Mouse (Mus musculus): ENCODE results near the gene Gm48552. TPM values are rescaled to one million over a fixed set of nuclear protein-coding genes. Genes with fewer than 3 reads are reported as not detected.

Gm48552 gene
- polyA plus RNA-seq, 1 experiment from 2014 or later = 0.78 TPM

GRCm38 (mm10) chr10:81414682-81415081 lies 25.9 kb downstream of the Gm48552 start:
- peaks cover 95% of the 10 kb centered on the region for H3K4me1 ChIP-seq
- no peak for DNase-seq (ENCODE audit: extremely low spot score, low spot score)

GRCm38 (mm10) chr10:81415146-81415545 lies 26.3 kb downstream of the Gm48552 start:
- Histone ChIP-seq H3K27ac (peak overlapping the region; percentile 89), H3K4me3 (peak overlapping the region; percentile 37; the same call in 1 of the 2 replicates), H3K27me3 (ENCODE audit: poor library complexity, severe bottlenecking) (peaks cover 31% of the 10 kb centered on the region), H3K36me3 (replicated peaks) (no peaks in the 10 kb centered on the region), H3K9me3 (no peaks in the 10 kb centered on the region), H3K4me1 (peaks cover 93% of the 10 kb centered on the region)
- WGBS = 85% methylated on average over 5 of the region's 5 CpGs
- no peak for DNase-seq (ENCODE audit: extremely low spot score, low spot score)

More at GRCm38 (mm10) chr10:81414682-81415081, 25.9 kb downstream of the Gm48552 start:
- Histone ChIP-seq H3K27me3 (ENCODE audit: poor library complexity, severe bottlenecking) (peaks cover 28% of the 10 kb centered on the region), H3K9me3 (no peaks in the 10 kb centered on the region), H3K27ac (peak overlapping the region; percentile 89), H3K36me3 (replicated peaks) (no peaks in the 10 kb centered on the region), H3K4me3 (peak overlapping the region; percentile 37; the same call in 1 of the 2 replicates)

GRCm38 (mm10) chr10:81415549-81416310 lies 26.9 kb downstream of the Gm48552 start:
- peak overlapping the region; percentile 57; the same call in 1 of the 2 replicates for H3K4me3 ChIP-seq
- no peaks in the 10 kb centered on the region for H3K36me3 ChIP-seq (replicated peaks)
- 66% methylated on average over 17 of the region's 17 CpGs for WGBS
- H3K27me3 ChIP-seq (ENCODE audit: poor library complexity, severe bottlenecking) = peaks cover 37% of the 10 kb centered on the region
- no peak for DNase-seq (ENCODE audit: extremely low spot score, low spot score)
- H3K27ac ChIP-seq = peak overlapping the region; percentile 89
- H3K9me3 ChIP-seq = no peaks in the 10 kb centered on the region
- peaks cover 91% of the 10 kb centered on the region for H3K4me1 ChIP-seq

- peak overlapping the region; percentile 89 for H3K27ac ChIP-seq
- peaks cover 81% of the 10 kb centered on the region for H3K4me1 ChIP-seq
- peaks cover 46% of the 10 kb centered on the region for H3K27me3 ChIP-seq (ENCODE audit: poor library complexity, severe bottlenecking)
- DNase-seq (ENCODE audit: extremely low spot score, low spot score) = peak; percentile 75
- no peaks in the 10 kb centered on the region for H3K9me3 ChIP-seq
- under 1% methylated on average over 26 of the region's 26 CpGs for WGBS
- no peaks in the 10 kb centered on the region for H3K36me3 ChIP-seq (replicated peaks)
- peak overlapping the region; percentile 57 for H3K4me3 ChIP-seq
Measured at GRCm38 (mm10) chr10:81416581-81417226, 27.9 kb downstream of the Gm48552 start.

- no peak for DNase-seq (ENCODE audit: extremely low spot score, low spot score)
- 42% methylated on average over 12 of the region's 12 CpGs for WGBS
- Histone ChIP-seq H3K27ac (peak overlapping the region; percentile 89), H3K36me3 (replicated peaks) (no peaks in the 10 kb centered on the region), H3K4me1 (peaks cover 73% of the 10 kb centered on the region), H3K9me3 (no peaks in the 10 kb centered on the region), H3K4me3 (peak overlapping the region; percentile 57), H3K27me3 (ENCODE audit: poor library complexity, severe bottlenecking) (peaks cover 55% of the 10 kb centered on the region)
Measured at GRCm38 (mm10) chr10:81417227-81418215, 28.7 kb downstream of the Gm48552 start.

- DNase-seq (ENCODE audit: extremely low spot score, low spot score) = no peak
- Histone ChIP-seq H3K4me1 (peaks cover 64% of the 10 kb centered on the region), H3K27ac (peak overlapping the region; percentile 48; the same call in 1 of the 2 replicates), H3K9me3 (no peaks in the 10 kb centered on the region), H3K36me3 (replicated peaks) (no peaks in the 10 kb centered on the region), H3K4me3 (no peak overlapping the region), H3K27me3 (ENCODE audit: poor library complexity, severe bottlenecking) (peaks cover 62% of the 10 kb centered on the region)
- 54% methylated on average over 11 of the region's 11 CpGs for WGBS
Measured at GRCm38 (mm10) chr10:81418216-81419070, 29.6 kb downstream of the Gm48552 start.

- 91% methylated on average over 10 of the region's 10 CpGs for WGBS
- Histone ChIP-seq H3K4me3 (no peak overlapping the region), H3K27ac (peak overlapping the region; percentile 48; the same call in 1 of the 2 replicates), H3K36me3 (replicated peaks) (no peaks in the 10 kb centered on the region), H3K9me3 (no peaks in the 10 kb centered on the region), H3K27me3 (ENCODE audit: poor library complexity, severe bottlenecking) (peaks cover 70% of the 10 kb centered on the region), H3K4me1 (peaks cover 60% of the 10 kb centered on the region)
- no peak for DNase-seq (ENCODE audit: extremely low spot score, low spot score)
Measured at GRCm38 (mm10) chr10:81419111-81419928, 30.5 kb downstream of the Gm48552 start.

GRCm38 (mm10) chr10:81420191-81420767 lies 31.5 kb downstream of the Gm48552 start:
- WGBS = 86% methylated on average over 40 of the region's 40 CpGs
- no peaks in the 10 kb centered on the region for H3K9me3 ChIP-seq
- H3K27me3 ChIP-seq (ENCODE audit: poor library complexity, severe bottlenecking) = peaks cover 80% of the 10 kb centered on the region
- no peak for DNase-seq (ENCODE audit: extremely low spot score, low spot score)
- peaks cover 60% of the 10 kb centered on the region for H3K4me1 ChIP-seq
- no peaks in the 10 kb centered on the region for H3K36me3 ChIP-seq (replicated peaks)
- no peak overlapping the region; the same call in 1 of the 2 replicates for H3K4me3 ChIP-seq
- no peak overlapping the region for H3K27ac ChIP-seq

- Histone ChIP-seq H3K4me3 (no peak overlapping the region), H3K9me3 (no peaks in the 10 kb centered on the region), H3K4me1 (peaks cover 60% of the 10 kb centered on the region), H3K27me3 (ENCODE audit: poor library complexity, severe bottlenecking) (peaks cover 89% of the 10 kb centered on the region), H3K27ac (no peak overlapping the region), H3K36me3 (replicated peaks) (no peaks in the 10 kb centered on the region)
- WGBS = 75% methylated on average over 4 of the region's 4 CpGs
- DNase-seq (ENCODE audit: extremely low spot score, low spot score) = no peak
Measured at GRCm38 (mm10) chr10:81421041-81421796, 32.4 kb downstream of the Gm48552 start.

- no peak for DNase-seq (ENCODE audit: extremely low spot score, low spot score)
- Histone ChIP-seq H3K27ac (no peak overlapping the region), H3K36me3 (replicated peaks) (no peaks in the 10 kb centered on the region), H3K9me3 (no peaks in the 10 kb centered on the region), H3K27me3 (ENCODE audit: poor library complexity, severe bottlenecking) (peaks cover 95% of the 10 kb centered on the region), H3K4me1 (peaks cover 60% of the 10 kb centered on the region), H3K4me3 (no peak overlapping the region)
- 82% methylated on average over 5 of the region's 5 CpGs for WGBS
Measured at GRCm38 (mm10) chr10:81421797-81422100, 32.9 kb downstream of the Gm48552 start.

Measured in forebrain, embryonic 10.5 days (tissue).